Mouse (Mus musculus) Patski (cell line): Measurements from ENCODE around the gene Gmppa. TPM values are rescaled to one million over a fixed set of nuclear protein-coding genes. Genes with fewer than 3 reads are reported as not detected.

Experiments
- ATAC-seq: fragments of 100-300 bp; one replicate; pipeline ENCODE4 v1.8.0; 2021
- CTCF ChIA-PET: fragments of 350-600 bp; sonication (Branson Sonifier 250); formaldehyde crosslinking; loops from one replicate; lab custom pipeline; 2022; ENCODE audit warnings: inconsistent platforms; lab: Charles Lee
- POLR2A ChIA-PET: fragments of 350-600 bp; sonication (Branson Sonifier 250); formaldehyde crosslinking; loops from one replicate; lab custom pipeline; 2022; ENCODE audit warnings: antibody characterized with exemption, inconsistent platforms; lab: Charles Lee
- DNase-seq: peaks from one replicate; pipeline ENCODE4 v3.0.0-alpha.2; 2011; ENCODE audit warnings: low read depth, low spot score
- H3K27me3 ChIP-seq: fragments of 371-371 bp; one replicate; pipeline ENCODE4 v1.5.1; 2021
- CTCF ChIP-seq: fragments of 100-300 bp; IDR thresholded peaks from one replicate; pipeline ENCODE4 v1.5.1; 2021
- in situ Hi-C: fragments of 300-500 bp; cut with MboI; formaldehyde crosslinking; loops from 3 replicates; pipeline ENCODE4 v1.11.1; 2018; ENCODE audit warnings: low pct_unique_long_range_greater_than_20kb, mixed read lengths
- polyA plus RNA-seq: library from polyadenylated mRNA; unstranded; gene quantifications from one replicate; pipeline ENCODE4 v1.2.3, GENCODE M21; 2021

Gene Gmppa
- polyA plus RNA-seq, 1 experiment from 2014 or later: 76.8 TPM

GRCm38 (mm10) chr1:75477966-75478290, 42.2 kb downstream of the Gmppa start:
- in situ Hi-C loops: loop anchor here (5.0 to 10.0 kb wide), 2 partner anchors 79 to 117 kb away; no protein-coding TSS in a partner anchor
- CTCF ChIA-PET: interaction anchor here (0.7 to 3.8 kb wide), 12 partner anchors 9 to 121 kb away, joined by 3 to 32 read pairs (median 10); no protein-coding TSS in a partner anchor
- TF ChIP-seq CTCF: no peak
- no peak for DNase-seq
- no peaks in the 10 kb centered on the region for H3K27me3 ChIP-seq
- POLR2A ChIA-PET: interaction anchor here (0.7 to 0.9 kb wide), 2 partner anchors 81 to 1148 kb away, joined by 4 read pairs; no protein-coding TSS in a partner anchor
- no peak for ATAC-seq

- in situ Hi-C loops: loop anchor here (5.0 to 10.0 kb wide), 2 partner anchors 79 to 116 kb away; no protein-coding TSS in a partner anchor
- ATAC-seq: peak; percentile 6
- POLR2A ChIA-PET: interaction anchor here (0.7 to 1.2 kb wide), 5 partner anchors 9 to 1148 kb away, joined by 3 to 10 read pairs (median 4); no protein-coding TSS in a partner anchor
Observed at GRCm38 (mm10) chr1:75478497-75478896, 42.8 kb downstream of the Gmppa start.

GRCm38 (mm10) chr1:75478916-75479634, 43.3 kb downstream of the Gmppa start, which contains the start of the genes Chpf and Tmem198:
TSS of gene Chpf (minus strand) at chr1:75479307.
TSS of gene Tmem198 (plus strand) at chr1:75479532.
- ChIA-PET POLR2A (interaction anchor here (0.9 to 1.2 kb wide), 4 partner anchors 8 to 81 kb away, joined by 3 to 10 read pairs (median 4); no protein-coding TSS in a partner anchor), CTCF (interaction anchor here (0.9 to 3.8 kb wide), 3 partner anchors 21 to 80 kb away, joined by 3 to 32 read pairs (median 14); no protein-coding TSS in a partner anchor)
- DNase-seq (peak; percentile 88), ATAC-seq (peak; percentile 87)
- no peaks in the 10 kb centered on the region for H3K27me3 ChIP-seq
- TF ChIP-seq CTCF: no peak
- in situ Hi-C loops: loop anchor here (5.0 to 10.0 kb wide), 2 partner anchors 78 to 116 kb away; no protein-coding TSS in a partner anchor

More at GRCm38 (mm10) chr1:75478497-75478896, 42.8 kb downstream of the Gmppa start:
- H3K27me3 ChIP-seq: no peaks in the 10 kb centered on the region
- CTCF ChIA-PET: interaction anchor here (2.8 to 3.8 kb wide), 2 partner anchors 20 to 81 kb away, joined by 14 to 32 read pairs; no protein-coding TSS in a partner anchor
- DNase-seq: no peak
- TF ChIP-seq CTCF: no peak

- DNase-seq (no peak), ATAC-seq (no peak)
- no peak for TF ChIP-seq CTCF
- POLR2A ChIA-PET: interaction anchor here (0.9 to 1.2 kb wide), 3 partner anchors 8 to 81 kb away, joined by 3 to 10 read pairs (median 4); no protein-coding TSS in a partner anchor
- H3K27me3 ChIP-seq: no peaks in the 10 kb centered on the region
- CTCF ChIA-PET: interaction anchor here (0.9 to 3.8 kb wide), 3 partner anchors 21 to 80 kb away, joined by 3 to 32 read pairs (median 14); no protein-coding TSS in a partner anchor
- in situ Hi-C loops: loop anchor here (5.0 to 10.0 kb wide), 2 partner anchors 78 to 115 kb away; no protein-coding TSS in a partner anchor
Observed at GRCm38 (mm10) chr1:75479635-75479989, 43.9 kb downstream of the Gmppa start.

GRCm38 (mm10) chr1:75480036-75480435, 44.3 kb downstream of the Gmppa start:
- CTCF ChIA-PET: no interaction called here
- DNase-seq: no peak
- H3K27me3 ChIP-seq: no peaks in the 10 kb centered on the region
- no peak for ATAC-seq
- in situ Hi-C loops: no loop called here
- TF ChIP-seq CTCF: no peak
- POLR2A ChIA-PET: no interaction called here

GRCm38 (mm10) chr1:75480735-75481134, 45.0 kb downstream of the Gmppa start:
- no peak for TF ChIP-seq CTCF
- POLR2A ChIA-PET: no interaction called here
- DNase-seq: no peak
- no peak for ATAC-seq
- in situ Hi-C loops: no loop called here
- no peaks in the 10 kb centered on the region for H3K27me3 ChIP-seq
- CTCF ChIA-PET: no interaction called here

GRCm38 (mm10) chr1:75486561-75486960, 50.8 kb downstream of the Gmppa start:
- CTCF ChIA-PET: interaction anchor here (1.0 to 2.4 kb wide), 2 partner anchors 9 to 232 kb away, joined by 3 to 17 read pairs; no protein-coding TSS in a partner anchor
- no peaks in the 10 kb centered on the region for H3K27me3 ChIP-seq
- POLR2A ChIA-PET: interaction anchor here (0.6 to 1.2 kb wide), 4 partner anchors 8 to 102 kb away, joined by 3 to 10 read pairs (median 6); partner anchors contain the start of genes Chpf and Tmem198
- DNase-seq (no peak), ATAC-seq (no peak)
- no peak for TF ChIP-seq CTCF
- in situ Hi-C loops: no loop called here

- H3K27me3 ChIP-seq: no peaks in the 10 kb centered on the region
- DNase-seq (no peak), ATAC-seq (peak; percentile 3)
- TF ChIP-seq CTCF: no peak
- ChIA-PET CTCF (interaction anchor here (1.0 to 2.4 kb wide), 3 partner anchors 10 to 233 kb away, joined by 3 to 17 read pairs (median 3); no protein-coding TSS in a partner anchor), POLR2A (interaction anchor here (0.6 to 1.2 kb wide), 3 partner anchors 8 to 102 kb away, joined by 4 to 10 read pairs (median 7); partner anchors contain the start of genes Chpf and Tmem198)
- in situ Hi-C loops: no loop called here
Observed at GRCm38 (mm10) chr1:75487040-75487404, 51.3 kb downstream of the Gmppa start.

- POLR2A ChIA-PET: interaction anchor here (0.6 to 1.2 kb wide), 4 partner anchors 9 to 101 kb away, joined by 4 to 10 read pairs (median 6); partner anchors contain the start of genes Chpf and Tmem198
- in situ Hi-C loops: no loop called here
- TF ChIP-seq CTCF: no peak
- DNase-seq (no peak), ATAC-seq (peak; percentile 75)
- no peaks in the 10 kb centered on the region for H3K27me3 ChIP-seq
- CTCF ChIA-PET: interaction anchor here (1.0 to 2.4 kb wide), 3 partner anchors 10 to 233 kb away, joined by 3 to 17 read pairs (median 3); no protein-coding TSS in a partner anchor
Observed at GRCm38 (mm10) chr1:75487405-75488161, 51.9 kb downstream of the Gmppa start.
